Comparison of ENCODE assay signal across 8 mouse cellular contexts in the genomic region with DNA sequence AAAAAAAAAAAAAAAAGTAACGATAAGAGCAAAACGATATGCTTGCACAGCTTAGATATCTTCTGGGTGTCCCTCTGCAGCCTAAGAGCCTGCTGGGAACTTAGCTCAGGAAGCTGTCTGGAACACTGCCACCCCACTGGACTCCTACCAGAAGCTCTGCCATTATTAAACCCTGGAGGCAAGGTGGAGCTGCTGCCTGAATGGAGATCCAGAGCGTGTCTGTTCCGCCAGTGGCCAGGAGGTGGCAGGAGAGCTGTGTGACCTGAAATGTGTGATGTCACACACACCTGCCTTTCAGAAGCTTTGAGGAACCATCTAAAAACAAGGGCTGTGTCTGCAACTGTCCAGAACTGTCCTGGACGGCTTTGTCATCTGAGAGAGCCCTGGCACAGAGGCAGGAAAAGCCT. TPM values are rescaled to one million over a fixed set of nuclear protein-coding genes. Genes with fewer than 3 reads are reported as not detected.
DNase-seq lines count a peak whose midpoint lies in the region; ATAC-seq lines count a peak whose summit lies in the region.

No protein-coding gene starts in this region.

- DNase-seq in 3T3-L1 (ENCODE audit: low read depth, low spot score) = peak; percentile 92
- DNase-seq in adrenal gland, postnatal 10 days = peak; percentile 92
- peak; percentile 77 for DNase-seq in embryonic facial prominence, embryonic 11.5 days (ENCODE audit: low spot score)
- peak; percentile 91 for DNase-seq in heart, adult 8-10 months (ENCODE audit: low spot score)
- peak; percentile 73 for DNase-seq in liver
- peak; percentile 78 for DNase-seq in naive thymus-derived CD4-positive, alpha-beta T cell, adult 2 months (ENCODE audit: low read depth)
- peak; percentile 76 to 88 for DNase-seq in spleen, postnatal 4 days (ENCODE audit: low spot score in 2 of 2)

- H3K4me1 ChIP-seq in embryonic facial prominence, embryonic 11.5 days (ENCODE audit: control insufficient read depth, insufficient read depth, low read length) = no peaks in the 10 kb centered on the region
- H3K4me1 ChIP-seq in kidney, embryonic 15.5 days = no peaks in the 10 kb centered on the region

- no peak overlapping the region for H3K9ac ChIP-seq in embryonic facial prominence, embryonic 11.5 days (replicated peaks; ENCODE audit: low read length)
- no peak overlapping the region for H3K9ac ChIP-seq in kidney, embryonic 15.5 days

- 39% methylated on average over 5 of the region's 5 CpGs for WGBS in embryonic facial prominence, embryonic 11.5 days
- 36% methylated on average over 5 of the region's 5 CpGs for WGBS in kidney, embryonic 15.5 days

- ATAC-seq in embryonic facial prominence, embryonic 11.5 days (replicated peaks; ENCODE audit: insufficient number of reproducible peaks, low FRiP score, low TSS enrichment, low read depth) = no peak
- ATAC-seq in kidney, embryonic 15.5 days (replicated peaks; ENCODE audit: low FRiP score) = peak; percentile 66; the same call in 1 of the 2 replicates

- H3K4me2 ChIP-seq in embryonic facial prominence, embryonic 11.5 days (ENCODE audit: low read depth, low read length) = no peak overlapping the region
- H3K4me2 ChIP-seq in kidney, embryonic 15.5 days = no peak overlapping the region

- no peak overlapping the region for H3K27ac ChIP-seq in embryonic facial prominence, embryonic 11.5 days (replicated peaks; ENCODE audit: low read depth, low read length)
- H3K27ac ChIP-seq in kidney, embryonic 15.5 days = no peak overlapping the region

- no peak overlapping the region for H3K4me3 ChIP-seq in embryonic facial prominence, embryonic 11.5 days (ENCODE audit: low read depth, low read length)
- no peak overlapping the region for H3K4me3 ChIP-seq in kidney, embryonic 15.5 days (replicated peaks)

- H3K36me3 ChIP-seq in embryonic facial prominence, embryonic 11.5 days (replicated peaks; ENCODE audit: control insufficient read depth, insufficient read depth, low read depth, low read length) = no peaks in the 10 kb centered on the region
- H3K36me3 ChIP-seq in kidney, embryonic 15.5 days = no peaks in the 10 kb centered on the region

- H3K9me3 ChIP-seq in embryonic facial prominence, embryonic 11.5 days (replicated peaks; ENCODE audit: control insufficient read depth, low read length) = no peaks in the 10 kb centered on the region
- no peaks in the 10 kb centered on the region for H3K9me3 ChIP-seq in kidney, embryonic 15.5 days (replicated peaks)

- H3K27me3 ChIP-seq in embryonic facial prominence, embryonic 11.5 days (ENCODE audit: control insufficient read depth, insufficient read depth, low read length) = no peaks in the 10 kb centered on the region
- no peaks in the 10 kb centered on the region for H3K27me3 ChIP-seq in kidney, embryonic 15.5 days

RNA-seq across cellular contexts. Expression of gene Mccc2, which starts 13.6 kb away (rescaled TPM):
- total RNA-seq in adrenal gland, postnatal 10 days (2021) = 10 to 100 TPM; 79.5 to 88.6 TPM
- polyA plus RNA-seq in embryonic facial prominence, embryonic 11.5 days (2014; fragmentation: Nextera tagmentation; extraction: Ambion mirVana) = 50.0 and 53.6 TPM in 2 replicates
- total RNA-seq in heart, adult 8-10 months (2022) = 10 to 100 TPM; 93.3 to 98.8 (median 97.6) TPM
- 48.8 and 51.0 TPM in 2 replicates for polyA plus RNA-seq in kidney, embryonic 15.5 days (2015; fragmentation: Nextera tagmentation; extraction: Ambion mirVana)
